Mouse (Mus musculus) ES-E14 (cell line): ENCODE results near the gene Rd3l. TPM values are rescaled to one million over a fixed set of nuclear protein-coding genes. Genes with fewer than 3 reads are reported as not detected.

Experiments
- DNase-seq: peaks from one replicate; pipeline ENCODE4 v3.0.0-alpha.2; 2013; ENCODE audit warnings: low read depth, low spot score
- H3K27ac ChIP-seq: 2 replicates; pipeline ENCODE4 v1.5.1; 2012; ENCODE audit warnings: low read depth, mild to moderate bottlenecking, low read length, moderate library complexity, mixed read lengths; ENCODE audit not compliant: poor library complexity, insufficient read depth, severe bottlenecking
- H3K36me3 ChIP-seq: 2 replicates; pipeline ENCODE4 v1.6.1; 2012; ENCODE audit warnings: mild to moderate bottlenecking, low read length, moderate library complexity, mixed read lengths; ENCODE audit not compliant: control insufficient read depth, poor library complexity, insufficient read depth, severe bottlenecking
- H3K4me1 ChIP-seq, 2 experiments: fragments of 150-350 bp in 1 of 2; sonication (generic) in 1 of 2; 2 replicates each; pipeline ENCODE4 v1.6.1; 2012; ENCODE audit warnings: low read length in 2 of 2, mild to moderate bottlenecking in 1 of 2, mixed read lengths in 1 of 2; ENCODE audit not compliant: control insufficient read depth in 2 of 2, insufficient read depth in 2 of 2, poor library complexity in 1 of 2
- H3K4me3 ChIP-seq, 2 experiments: fragments of 150-350 bp in 1 of 2; sonication (generic) in 1 of 2; 2 replicates each; pipeline ENCODE4 v1.5.1; 2012; ENCODE audit warnings: low read length in 2 of 2, low read depth in 1 of 2, mild to moderate bottlenecking in 1 of 2, mixed read lengths in 1 of 2; ENCODE audit not compliant: insufficient read depth in 1 of 2, poor library complexity in 1 of 2, severe bottlenecking in 1 of 2
- H3K9ac ChIP-seq: 2 replicates; pipeline ENCODE4 v1.6.1; 2012; ENCODE audit warnings: low read depth, mild to moderate bottlenecking, low read length, mixed read lengths; ENCODE audit not compliant: poor library complexity, insufficient read depth, severe bottlenecking
- H3K9me3 ChIP-seq: fragments of 150-350 bp; sonication (generic); 2 replicates; pipeline ENCODE4 v1.6.1; 2012; ENCODE audit warnings: low read depth, mild to moderate bottlenecking, low read length; ENCODE audit not compliant: control insufficient read depth, insufficient read depth
- CHD2 ChIP-seq: IDR thresholded peaks from 2 replicates; pipeline ENCODE4 v1.6.1; 2014; ENCODE audit warnings: mild to moderate bottlenecking, low read depth, low read length, inconsistent platforms
- HCFC1 ChIP-seq: IDR thresholded peaks from 2 replicates; pipeline ENCODE4 v1.6.1; 2012; ENCODE audit warnings: low read length, inconsistent platforms, borderline replicate concordance; ENCODE audit not compliant: insufficient read depth
- MAFK ChIP-seq: IDR thresholded peaks from 2 replicates; pipeline ENCODE4 v1.6.1; 2014; ENCODE audit warnings: mild to moderate bottlenecking, low read depth, low read length, inconsistent platforms; ENCODE audit not compliant: insufficient read depth
- ZC3H11A ChIP-seq: IDR thresholded peaks from 2 replicates; pipeline ENCODE4 v1.6.1; 2012; ENCODE audit warnings: low read depth, mild to moderate bottlenecking, inconsistent platforms, low read length, borderline replicate concordance
- ZNF384 ChIP-seq: IDR thresholded peaks from 2 replicates; pipeline ENCODE4 v1.6.1; 2012; ENCODE audit warnings: low read depth, low read length, inconsistent platforms
- in situ Hi-C, 2 experiments: fragments of 600-800 bp; cut with MboI; formaldehyde crosslinking; loops; one replicate each; pipeline ENCODE4 v1.15.1; 2025; ENCODE audit warnings: low sequenced_read_pairs in 2 of 2, inconsistent platforms in 1 of 2; ENCODE audit not compliant: unreplicated experiment in 2 of 2
- total RNA-seq: library from RNA; depleted of rRNA; stranded (reverse); fragments of 300-350 nt; gene quantifications from 2 replicates; pipeline ENCODE4 v1.2.3, GENCODE M21; 2012

Gene Rd3l
- total RNA-seq, 1 experiment, result not detected

- DNase-seq, result no peak
- Histone ChIP-seq H3K9me3 (no peaks in the 10 kb centered on the region), H3K9ac (no peak overlapping the region), H3K4me3 (no peak overlapping the region), H3K36me3 (no peaks in the 10 kb centered on the region), H3K27ac (no peak overlapping the region), H3K4me1 (no peaks in the 10 kb centered on the region)
- in situ Hi-C loops, result no loop called here
- no peak for TF ChIP-seq MAFK
- no peak for TF ChIP-seq ZC3H11A
- no peak for TF ChIP-seq CHD2
- no peak for TF ChIP-seq HCFC1
- no peak for TF ChIP-seq ZNF384
Measured at GRCm38 (mm10) chr12:111986756-111987155, 5.6 kb upstream of the Rd3l start.

GRCm38 (mm10) chr12:111983165-111983564, 2.0 kb upstream of the Rd3l start:
- no peak overlapping the region for H3K9ac ChIP-seq
- no peaks in the 10 kb centered on the region for H3K4me1 ChIP-seq
- H3K4me3 ChIP-seq, result no peak overlapping the region
- in situ Hi-C loops, result no loop called here
- H3K36me3 ChIP-seq, result no peaks in the 10 kb centered on the region
- no peaks in the 10 kb centered on the region for H3K9me3 ChIP-seq
- no peak for TF ChIP-seq MAFK
- no peak for TF ChIP-seq HCFC1
- TF ChIP-seq ZC3H11A, result no peak
- no peak for TF ChIP-seq CHD2
- TF ChIP-seq ZNF384, result no peak
- no peak overlapping the region for H3K27ac ChIP-seq
- DNase-seq, result no peak

- no peak for TF ChIP-seq ZC3H11A
- TF ChIP-seq ZNF384, result no peak
- no peak for TF ChIP-seq CHD2
- TF ChIP-seq HCFC1, result no peak
- no peak for TF ChIP-seq MAFK
- in situ Hi-C loops, result no loop called here
- Histone ChIP-seq H3K9me3 (no peaks in the 10 kb centered on the region), H3K36me3 (no peaks in the 10 kb centered on the region), H3K4me3 (no peak overlapping the region), H3K4me1 (no peaks in the 10 kb centered on the region), H3K9ac (no peak overlapping the region), H3K27ac (no peak overlapping the region)
- no peak for DNase-seq
Measured at GRCm38 (mm10) chr12:111981831-111982230, 714 bp upstream of the Rd3l start.

GRCm38 (mm10) chr12:111978274-111978673, 2.8 kb downstream of the Rd3l start:
- in situ Hi-C loops, result no loop called here
- no peaks in the 10 kb centered on the region for H3K9me3 ChIP-seq
- H3K27ac ChIP-seq, result no peak overlapping the region
- no peak overlapping the region for H3K9ac ChIP-seq
- TF ChIP-seq ZC3H11A, result no peak
- no peak for TF ChIP-seq HCFC1
- no peak for TF ChIP-seq ZNF384
- no peak for TF ChIP-seq MAFK
- no peak for TF ChIP-seq CHD2
- H3K4me3 ChIP-seq, result no peak overlapping the region
- peaks cover 0 to 6% of the 10 kb centered on the region in 2 experiments; a peak in 1 of 4 replicates for H3K4me1 ChIP-seq
- DNase-seq, result no peak
- no peaks in the 10 kb centered on the region for H3K36me3 ChIP-seq

GRCm38 (mm10) chr12:111977138-111977537, 4.0 kb downstream of the Rd3l start:
- Histone ChIP-seq H3K4me1 (peaks cover 0 to 6% of the 10 kb centered on the region in 2 experiments; a peak in 1 of 4 replicates), H3K9ac (no peak overlapping the region), H3K4me3 (no peak overlapping the region), H3K27ac (no peak overlapping the region), H3K36me3 (no peaks in the 10 kb centered on the region), H3K9me3 (no peaks in the 10 kb centered on the region)
- in situ Hi-C loops, result no loop called here
- TF ChIP-seq MAFK, result no peak
- no peak for DNase-seq
